Mouse (Mus musculus) left cerebral cortex, adult 11 months (tissue): ENCODE measurements around the gene Fggy.
A peak's percentile ranks its signal among the peaks of the same experiment; 100 is the strongest.

Source experiments
- DNase-seq: peaks from one replicate; pipeline ENCODE4 v3.0.0; 2022; ENCODE audit warnings: low spot score

The Fggy gene

DNA sequence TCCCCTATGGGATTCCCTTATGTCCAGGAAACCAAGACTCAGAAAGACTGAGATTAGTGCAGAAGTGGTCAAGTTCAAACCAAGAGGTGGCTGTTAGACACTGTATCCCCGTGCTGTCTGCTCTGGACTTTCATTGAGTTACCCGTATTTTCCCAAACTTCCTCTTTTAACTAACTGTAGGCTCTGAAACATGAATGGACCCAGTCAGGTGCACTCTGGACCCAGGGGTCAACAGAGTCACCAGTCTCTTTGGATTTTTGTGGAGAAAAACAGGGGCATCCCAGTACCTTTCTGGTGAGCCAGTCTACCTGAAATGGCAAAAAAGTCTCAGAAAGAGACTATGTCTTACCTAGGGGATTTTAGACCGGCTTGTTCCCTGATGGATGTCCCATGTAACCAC is 33.6 kb downstream of the Fggy start:
- DNase-seq: no peak

DNA sequence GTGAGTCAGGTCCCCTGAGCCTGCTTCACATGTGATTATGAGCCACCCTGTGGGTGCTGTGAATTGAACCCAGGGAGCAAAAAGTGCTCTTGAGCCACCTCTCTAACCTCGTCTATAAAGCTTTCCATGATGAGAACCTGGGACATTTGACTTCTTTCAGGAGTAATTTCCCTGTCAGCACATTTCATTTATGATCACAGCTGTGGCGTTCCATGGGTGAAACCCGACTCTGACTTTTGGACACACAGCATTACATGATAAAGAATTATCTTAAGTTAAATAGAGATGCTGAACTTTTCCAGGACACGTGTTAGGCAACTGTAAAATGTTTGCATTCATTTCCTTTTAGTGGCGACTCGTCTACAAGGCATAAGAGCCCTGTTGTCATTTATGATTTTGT is 39.9 kb downstream of the Fggy start:
- DNase-seq: no peak

DNA sequence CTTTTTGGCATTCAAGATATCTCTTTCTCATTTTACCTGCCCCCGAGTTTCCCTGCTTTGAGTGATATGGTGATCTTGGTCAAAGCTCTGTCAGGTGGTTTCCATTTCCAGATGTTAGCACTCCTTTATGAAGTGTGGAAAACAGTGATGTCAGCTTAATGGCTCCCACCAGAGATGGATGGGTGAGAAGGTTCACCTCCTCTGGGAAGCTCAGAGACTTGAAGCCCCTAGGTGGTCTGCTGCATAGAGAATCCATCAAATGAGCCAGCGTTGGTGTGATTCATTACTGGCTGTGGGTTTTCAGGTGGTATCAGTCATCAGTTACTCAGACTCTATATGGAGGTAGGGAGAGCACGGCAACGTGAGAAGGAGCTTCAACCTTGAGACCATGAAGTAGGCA is 44.5 kb downstream of the Fggy start:
- DNase-seq: no peak

DNA sequence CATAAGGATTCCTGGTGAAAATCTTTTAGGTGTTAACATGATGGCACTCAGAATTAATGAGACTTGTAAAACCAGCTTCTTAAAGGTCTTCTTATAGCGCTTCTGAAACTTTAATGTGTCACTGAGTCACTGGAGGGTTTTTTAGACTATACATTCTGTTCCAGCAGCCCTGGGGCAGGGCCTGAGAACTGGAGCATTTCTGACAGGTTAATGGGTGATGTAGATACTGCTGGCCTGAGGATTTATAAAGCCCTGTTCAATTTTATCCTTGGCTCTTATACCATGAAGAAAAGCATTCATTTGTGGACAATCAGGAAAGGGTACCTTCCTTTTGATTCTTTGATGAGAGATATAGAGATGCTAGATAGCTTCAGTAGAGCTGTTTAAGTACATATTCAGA is 45.9 kb downstream of the Fggy start:
- no peak for DNase-seq

DNA sequence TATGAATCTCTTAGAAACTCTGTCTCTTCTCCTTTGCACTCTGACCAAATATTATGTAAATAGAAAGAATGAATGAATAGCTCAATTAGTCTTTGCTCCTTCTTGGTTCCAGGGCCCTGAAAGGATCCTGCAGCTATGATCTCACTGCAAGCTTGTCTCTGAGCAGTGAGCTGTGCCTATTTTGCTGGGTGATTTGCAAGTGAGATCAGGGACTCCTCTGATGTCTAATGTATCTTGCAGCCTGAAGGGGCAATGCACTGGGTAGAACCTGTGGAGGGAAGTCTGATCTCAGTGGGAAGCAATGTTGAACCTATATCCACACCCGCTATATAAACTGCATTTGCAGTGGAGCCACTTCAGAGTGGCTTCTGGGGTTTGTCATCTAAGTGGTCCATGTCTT is 53.4 kb downstream of the Fggy start:
- no peak for DNase-seq

DNA sequence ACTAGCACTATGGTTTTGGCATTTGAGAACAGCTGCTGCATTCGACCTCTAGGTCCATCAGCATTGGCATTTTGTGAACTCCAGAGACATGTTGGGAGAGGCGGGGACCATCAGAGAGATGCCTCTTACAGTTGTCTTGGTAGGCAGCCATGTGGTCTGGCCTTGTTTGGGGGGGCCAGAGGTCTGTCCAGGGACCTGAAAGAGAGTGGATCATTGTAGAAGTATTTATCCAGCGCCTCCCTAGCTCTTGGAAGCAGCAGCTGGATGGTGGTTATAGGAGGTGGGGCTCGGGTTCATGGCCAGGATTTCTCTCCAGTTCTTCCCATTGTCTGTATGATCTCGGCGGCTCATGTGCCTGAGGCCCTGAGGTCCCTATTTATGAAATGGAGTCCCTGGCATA is 54.1 kb downstream of the Fggy start:
- no peak for DNase-seq

DNA sequence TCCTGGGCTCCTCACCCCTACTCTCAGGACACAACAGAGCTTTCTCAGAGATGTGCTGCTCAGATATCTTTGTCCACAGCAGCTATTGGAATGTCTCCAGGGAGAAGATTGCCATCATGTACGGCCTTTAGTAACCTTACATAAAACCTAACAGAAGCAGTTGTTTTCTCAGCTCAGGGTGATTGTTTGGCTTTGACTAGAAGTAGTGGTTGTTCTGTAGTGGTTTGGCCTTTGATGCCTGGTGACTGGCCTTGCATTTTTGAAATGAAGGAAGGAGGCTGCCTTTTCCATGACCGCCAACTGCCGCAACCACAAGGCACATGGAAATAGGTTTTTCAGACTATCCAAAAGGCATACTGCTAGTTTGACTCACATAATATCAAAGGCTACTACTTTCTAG is 63.7 kb downstream of the Fggy start:
- no peak for DNase-seq

DNA sequence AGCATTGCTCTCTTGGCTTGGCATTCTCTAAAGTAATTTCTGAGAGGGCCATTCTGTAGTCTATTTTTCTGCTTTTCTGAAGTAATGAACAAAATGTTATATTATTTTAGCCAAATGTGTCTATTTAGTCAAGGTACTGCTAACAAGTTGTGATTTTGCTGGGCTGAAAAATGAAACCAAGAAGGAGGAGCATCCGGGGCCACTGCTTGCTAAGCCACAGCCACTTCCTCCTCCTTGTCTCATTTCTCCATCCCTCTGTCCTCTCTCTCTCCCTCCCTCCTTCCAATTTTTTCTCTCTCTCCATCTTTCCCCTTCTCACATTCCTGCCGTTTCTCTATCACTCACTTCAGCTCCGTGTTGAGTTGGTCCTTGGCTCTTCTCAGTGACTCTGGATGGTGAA is 67.4 kb downstream of the Fggy start:
- DNase-seq: no peak

DNA sequence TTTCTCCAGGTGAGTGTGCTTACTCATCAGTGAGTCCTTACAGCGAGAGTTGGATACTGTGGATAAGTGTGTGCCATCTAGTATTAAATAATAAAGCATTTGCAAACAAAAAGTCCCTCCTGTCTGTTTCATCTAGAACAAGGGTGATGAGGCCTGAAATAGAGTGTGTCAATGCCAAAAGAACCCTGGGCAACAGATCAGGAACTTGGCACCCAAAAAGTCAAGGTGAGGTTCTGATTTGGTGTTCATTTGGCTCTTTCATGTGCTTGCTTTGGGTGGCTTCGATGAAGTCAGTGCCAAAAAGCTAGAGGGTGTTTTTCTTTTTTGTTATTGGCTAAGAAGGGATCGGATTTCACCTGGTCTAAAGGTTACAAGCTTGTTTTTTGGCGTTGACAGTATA is 68.3 kb downstream of the Fggy start:
- no peak for DNase-seq

DNA sequence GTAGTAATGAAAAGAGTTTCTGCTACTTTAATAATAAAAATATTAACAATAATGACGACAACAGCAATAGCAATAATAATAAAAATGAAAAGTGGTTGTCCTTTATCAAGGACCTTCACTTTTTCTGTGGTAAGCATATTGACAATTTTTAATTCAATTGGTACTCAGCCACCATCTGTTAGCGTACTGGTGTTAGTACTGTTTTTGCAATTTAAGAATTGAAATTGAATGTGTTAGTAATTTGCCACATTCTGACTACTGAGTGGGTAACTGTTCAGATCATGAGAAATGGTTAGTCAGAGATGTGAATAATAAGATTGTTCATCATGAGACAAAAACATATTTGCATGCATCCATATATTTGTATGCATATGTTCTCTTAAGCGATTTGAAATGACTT is 68.9 kb downstream of the Fggy start:
- no peak for DNase-seq

DNA sequence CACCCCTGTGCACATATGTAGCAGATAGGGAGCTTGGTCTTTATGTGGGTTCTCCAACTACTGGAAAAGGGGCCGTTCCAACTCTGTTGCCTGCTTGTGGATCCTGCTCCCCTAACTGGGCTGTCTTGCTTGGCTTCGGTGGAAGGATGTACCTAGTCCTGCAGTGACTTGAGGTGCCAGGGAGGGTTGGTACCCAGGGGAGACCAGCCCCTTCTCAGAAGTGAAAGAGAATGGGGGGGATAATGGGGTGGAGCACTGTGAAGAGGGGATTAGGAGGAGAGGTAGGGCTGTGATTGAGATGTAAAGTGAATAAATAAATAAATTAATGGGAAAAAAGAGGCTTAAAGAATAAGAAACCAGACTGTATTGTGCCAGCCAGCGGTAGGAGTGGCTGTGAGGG is 77.6 kb downstream of the Fggy start:
- no peak for DNase-seq

DNA sequence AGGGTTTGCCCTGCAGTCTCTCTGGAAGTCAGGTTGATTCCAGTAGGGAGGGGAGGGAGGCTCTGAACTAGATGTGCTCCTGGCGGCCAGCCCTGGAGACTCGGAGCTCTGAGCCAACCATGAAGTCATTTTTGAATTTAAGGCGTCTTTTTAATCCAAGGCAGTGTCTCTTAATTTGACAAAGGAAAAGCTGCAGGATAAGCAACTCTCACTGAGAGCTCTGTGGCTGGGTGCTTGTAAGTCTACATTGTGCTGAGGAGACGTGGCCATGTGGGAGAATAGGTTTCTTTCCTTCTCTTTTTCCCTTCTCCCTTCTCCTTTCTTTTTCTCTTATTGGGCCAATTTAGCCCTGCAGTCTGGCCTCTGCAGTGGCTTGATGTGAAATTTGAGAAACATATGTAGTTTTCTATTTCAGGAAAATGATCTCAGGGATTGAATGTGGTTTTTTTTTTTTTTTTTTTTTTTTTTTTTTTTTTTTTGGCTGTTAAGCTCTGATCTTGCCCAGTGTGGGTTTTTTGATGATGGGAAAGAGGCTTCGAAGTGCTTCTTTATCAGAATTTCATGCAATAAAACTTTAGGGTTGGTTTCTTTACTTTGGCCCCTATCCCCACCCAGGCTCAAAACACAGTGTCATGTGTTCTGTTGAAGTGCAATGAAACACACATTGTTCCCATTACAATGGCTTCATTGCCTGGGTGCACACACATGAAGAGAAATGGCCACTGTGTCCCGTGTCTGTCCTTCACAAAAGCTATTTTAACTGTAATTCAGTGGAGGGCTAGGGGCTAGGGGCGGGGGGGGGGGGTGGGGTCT is 79.8 kb downstream of the Fggy start:
- DNase-seq: peak; percentile 27

DNA sequence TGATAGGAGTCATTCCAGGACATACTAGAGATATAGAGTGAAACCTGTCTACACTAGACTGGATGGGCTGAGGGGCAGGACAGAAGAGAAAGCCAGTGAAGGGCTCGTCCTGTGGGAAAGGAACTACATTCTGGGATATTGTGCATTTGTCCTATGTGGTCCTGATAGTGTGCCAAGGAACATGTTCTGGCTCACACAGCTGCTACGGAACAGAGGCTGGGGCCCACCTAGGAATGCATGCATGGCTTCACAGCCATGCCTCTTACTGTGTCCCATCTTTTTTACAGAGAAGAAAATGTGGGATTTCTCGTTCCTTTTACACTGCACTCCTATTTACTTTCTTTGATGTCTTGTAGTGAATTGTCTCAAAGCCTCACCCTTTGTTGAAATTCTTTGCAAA is 80.8 kb downstream of the Fggy start:
- DNase-seq: no peak

DNA sequence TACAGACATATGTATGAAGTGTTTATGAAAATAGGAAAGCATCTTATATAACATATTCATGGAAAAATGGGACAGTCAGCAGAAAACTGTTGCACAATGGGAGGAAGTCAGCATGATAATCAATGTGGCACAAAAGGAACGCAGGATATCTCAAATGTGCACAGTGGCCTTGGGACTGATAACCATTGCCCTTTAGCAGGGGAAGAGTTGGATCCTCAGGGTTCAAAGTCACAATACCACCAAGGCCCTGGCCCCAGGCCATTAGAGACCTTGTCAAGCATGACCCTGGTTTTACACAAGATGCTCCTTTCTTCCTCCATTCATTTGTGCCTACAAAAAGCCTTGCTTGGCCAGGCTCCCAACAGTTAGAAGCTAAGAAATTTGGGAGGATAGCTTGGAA is 83.5 kb downstream of the Fggy start:
- no peak for DNase-seq

DNA sequence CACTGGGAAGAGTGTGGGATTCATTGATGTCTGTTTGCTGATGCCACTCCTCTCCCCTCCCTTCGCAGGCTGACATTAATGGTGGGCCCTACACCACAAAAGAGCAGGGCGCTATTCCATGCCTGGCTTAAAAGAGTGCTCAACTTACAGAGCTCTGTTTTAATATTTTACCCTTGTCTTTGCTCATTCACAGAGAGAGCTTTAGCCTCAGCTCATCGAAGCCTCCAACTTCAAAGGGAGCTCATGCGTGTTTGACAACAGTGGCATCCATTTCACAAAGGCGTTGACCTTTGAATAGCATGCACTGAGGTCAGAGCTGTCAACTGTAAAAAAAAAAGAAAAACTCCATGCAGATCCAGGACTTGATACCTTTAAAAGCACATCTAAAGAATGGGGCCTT is 86.7 kb downstream of the Fggy start:
- no peak for DNase-seq

DNA sequence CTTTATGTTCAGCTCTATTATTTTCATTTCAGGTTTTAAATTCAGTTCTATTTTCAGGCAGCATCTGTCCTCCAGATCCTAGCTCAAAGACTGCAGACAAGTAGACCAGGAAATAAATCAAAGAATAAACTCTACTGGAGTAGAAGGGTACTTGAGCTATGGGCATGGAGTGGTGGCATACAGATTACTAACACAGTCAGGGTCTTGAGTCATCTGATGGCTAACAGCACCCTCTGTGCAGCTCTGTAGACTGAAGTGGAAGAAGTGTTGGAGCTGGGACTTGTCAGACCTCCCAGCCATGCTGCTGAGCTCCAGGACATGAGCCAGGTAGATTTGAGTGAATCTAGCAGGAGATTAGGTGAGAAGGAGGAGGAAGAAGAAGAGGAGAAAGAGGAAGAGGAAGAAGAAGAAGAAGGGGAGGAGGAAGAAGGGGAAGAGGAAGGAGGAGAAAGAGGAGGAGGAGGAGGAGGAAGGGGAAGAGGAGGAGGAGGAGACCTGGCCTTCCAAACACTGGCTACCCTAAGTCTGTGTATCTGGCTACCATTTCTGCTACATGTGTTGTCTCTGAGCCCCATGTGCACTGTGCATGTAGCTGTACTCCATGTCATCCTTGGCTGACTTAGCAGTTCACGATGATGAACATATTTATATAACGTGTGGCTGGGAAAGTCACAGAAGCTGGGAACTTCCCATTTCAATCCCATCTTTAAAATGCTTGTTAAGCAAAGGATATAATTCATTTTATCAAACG is 91.7 kb downstream of the Fggy start:
- no peak for DNase-seq

DNA sequence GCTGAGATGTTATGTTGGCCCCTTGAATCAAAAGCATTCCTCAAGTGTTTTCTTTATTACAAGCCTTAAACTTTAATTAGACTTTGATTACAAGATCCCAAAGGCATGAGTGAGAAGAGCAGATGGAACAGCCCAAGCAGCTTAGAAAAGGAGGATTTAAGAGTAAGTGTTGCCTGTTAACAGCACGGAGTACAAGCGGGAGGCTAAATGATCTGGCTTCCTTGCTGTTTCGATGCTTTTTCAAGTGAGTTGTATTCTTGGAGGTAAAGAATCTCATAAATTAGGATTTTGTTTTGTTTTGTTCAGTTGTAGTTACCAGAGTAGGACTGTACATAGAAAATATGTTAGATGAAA is 92.2 kb downstream of the Fggy start:
- no peak for DNase-seq

DNA sequence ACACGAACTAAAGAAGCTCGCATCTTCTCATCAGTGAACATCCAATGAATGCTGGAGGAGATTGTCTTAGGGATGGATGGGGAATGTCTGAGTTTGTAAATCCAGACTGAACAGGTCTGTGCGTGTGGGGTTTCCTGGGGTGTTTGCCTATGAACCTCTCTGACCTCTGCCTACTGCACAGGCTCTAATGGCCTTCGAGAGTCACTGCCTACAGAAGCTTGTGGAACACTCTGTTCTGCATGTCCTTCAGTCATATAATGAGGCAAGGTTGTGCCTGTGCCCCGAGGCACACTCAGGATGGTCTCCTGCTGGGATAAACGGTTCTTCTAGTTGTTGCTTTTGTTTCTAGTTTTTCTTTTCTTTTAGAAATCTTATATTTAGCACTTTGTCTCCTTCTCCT is 92.7 kb downstream of the Fggy start:
- no peak for DNase-seq

DNA sequence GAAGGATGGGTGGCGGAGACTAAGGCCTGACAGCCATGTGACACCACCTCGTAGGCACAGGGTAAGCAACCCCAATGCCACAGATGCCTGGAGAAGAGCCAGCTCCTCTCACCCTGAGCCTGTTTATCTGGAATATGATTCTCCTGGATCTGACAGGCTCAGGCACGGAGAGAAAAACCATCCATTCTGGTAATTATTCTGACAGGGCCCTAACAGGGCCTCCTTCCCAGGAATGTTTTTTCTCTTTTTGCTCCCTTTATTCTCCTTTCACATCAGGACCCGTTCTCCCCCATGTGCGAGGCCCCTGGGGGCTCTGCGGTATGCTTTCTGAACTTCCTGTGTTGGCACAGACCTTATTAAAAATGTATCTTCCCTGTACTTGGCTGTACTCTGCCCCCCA is 94.7 kb downstream of the Fggy start:
- DNase-seq: no peak

DNA sequence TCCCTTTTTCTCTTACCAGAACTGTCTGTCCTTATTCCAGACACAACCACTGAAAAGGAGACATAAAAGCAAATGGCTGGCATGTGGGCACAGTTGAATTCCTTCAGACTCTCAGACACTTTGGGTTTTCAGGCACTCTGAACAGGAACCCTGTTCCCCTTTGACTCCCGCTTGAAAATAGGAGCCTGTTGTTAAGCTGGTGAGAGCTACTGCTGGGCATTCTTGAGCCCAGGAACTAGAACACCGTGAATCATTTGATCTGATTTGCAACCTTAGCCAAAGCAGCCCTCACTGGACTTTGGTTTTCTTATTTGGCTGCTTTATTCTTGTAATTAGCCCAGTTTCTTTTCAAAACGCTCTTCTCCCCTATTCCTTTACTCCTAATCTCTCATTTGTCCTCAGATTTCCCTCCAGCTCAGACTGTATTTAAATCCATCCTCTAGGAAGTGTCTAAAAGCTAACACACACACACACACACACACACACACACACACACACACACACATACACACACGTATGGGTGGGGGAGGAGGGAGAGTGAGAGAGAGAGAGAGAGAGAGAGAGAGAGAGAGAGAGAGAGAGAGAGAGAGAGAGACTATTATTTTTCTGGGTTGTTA is 96.1 kb downstream of the Fggy start:
- no peak for DNase-seq

DNA sequence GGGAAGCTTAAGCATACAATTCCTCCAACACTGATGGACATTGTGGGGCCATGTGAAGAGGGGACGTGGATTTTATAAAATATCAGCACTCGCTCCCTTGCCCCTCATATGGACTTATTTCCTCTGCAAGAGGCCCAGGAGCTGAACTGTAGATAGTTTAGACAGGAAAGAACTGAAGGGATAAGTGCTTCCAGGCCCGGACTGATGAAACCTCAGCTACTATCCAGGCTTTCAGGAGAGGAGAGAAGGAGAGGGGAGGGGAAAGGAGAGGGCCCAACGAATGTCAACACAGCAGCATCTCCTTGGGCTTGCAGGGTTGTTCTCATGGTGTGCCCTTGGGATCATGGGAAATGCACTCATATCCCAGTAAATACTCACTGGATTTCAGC is 96.6 kb downstream of the Fggy start:
- no peak for DNase-seq

DNA sequence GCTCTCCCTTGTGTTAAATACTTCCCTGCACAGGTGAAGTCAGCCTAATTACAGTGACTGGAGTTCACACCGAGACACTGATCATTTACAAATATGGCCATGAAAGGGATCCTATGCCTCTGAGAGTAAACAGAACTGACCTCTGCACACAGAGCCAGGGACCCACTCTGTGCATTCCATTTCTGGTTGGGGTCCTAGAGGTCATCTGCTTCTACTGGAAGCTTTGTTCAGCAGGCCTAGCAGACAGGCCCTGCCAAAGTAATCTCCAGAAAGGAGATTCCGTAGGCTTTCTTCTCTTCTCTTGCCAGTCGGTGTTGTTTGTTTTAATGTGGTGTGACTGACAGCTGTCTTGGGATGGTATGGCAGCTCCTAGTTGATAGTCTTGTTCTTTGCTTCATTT is 101.7 kb downstream of the Fggy start:
- no peak for DNase-seq

DNA sequence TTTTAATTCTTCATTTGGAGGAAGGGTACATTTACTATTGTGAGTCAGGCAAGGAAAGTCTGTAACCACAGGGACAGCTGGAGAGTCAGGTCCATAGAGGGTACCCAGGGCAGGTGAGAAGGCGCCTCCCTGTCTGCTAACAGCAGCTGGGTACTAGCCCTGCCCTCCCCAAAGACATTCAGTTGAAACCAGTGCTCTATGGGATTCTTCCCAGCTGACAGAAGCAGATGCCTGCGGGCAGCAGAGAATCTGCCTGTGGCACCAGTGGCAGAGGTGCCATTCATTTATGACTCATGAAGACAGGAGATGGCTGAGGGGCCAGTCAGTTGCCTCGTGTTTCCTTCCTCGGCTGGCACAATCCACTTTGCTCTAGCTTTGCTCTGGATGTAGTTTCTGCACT is 106.3 kb downstream of the Fggy start:
- DNase-seq: no peak

DNA sequence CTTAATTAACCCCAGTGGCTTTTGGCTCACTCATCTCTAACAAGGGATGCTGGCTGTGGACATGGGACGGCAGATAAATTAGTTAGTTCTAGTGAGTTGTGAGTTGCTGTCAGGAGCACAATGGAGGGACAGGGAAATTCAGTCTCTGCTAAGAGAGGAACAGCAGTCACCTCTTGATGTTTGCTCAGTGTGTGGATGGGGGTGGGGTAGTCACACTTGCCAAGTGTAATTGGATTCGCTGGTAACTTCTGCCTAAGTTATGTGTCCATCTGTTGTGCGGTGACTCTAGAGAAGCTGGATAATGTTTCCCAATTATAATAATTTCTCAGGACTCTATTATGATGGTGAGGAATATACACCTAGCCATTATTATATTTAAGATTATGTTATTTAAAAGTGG is 107.0 kb downstream of the Fggy start:
- DNase-seq: no peak
